Mouse (Mus musculus): ENCODE measurements around the gene Gm49354.
A peak's percentile ranks its signal among the peaks of the same experiment; 100 is the strongest.

GRCm38 (mm10) chr13:59769296-59770163, 12.5 kb downstream of the Gm49354 start, which contains the start of gene Isca1:
- TF ChIP-seq POLR2A (IDR thresholded peaks at IDR 0.05; ENCODE audit: insufficient read depth, low read depth, low read length) (peak; percentile 72), CTCF (IDR thresholded peaks at IDR 0.05; ENCODE audit: insufficient read depth, low read depth, low read length) (no peak)

Data from olfactory bulb, adult 2 months (tissue).